Mouse (Mus musculus) 3T3-L1 (cell line): Measurements from ENCODE around the gene Shroom3.

ENCODE experiments used
- DNase-seq: peaks from one replicate; pipeline ENCODE4 v3.0.0-alpha.2; 2015; ENCODE audit warnings: low read depth, low spot score

The Shroom3 gene

DNA sequence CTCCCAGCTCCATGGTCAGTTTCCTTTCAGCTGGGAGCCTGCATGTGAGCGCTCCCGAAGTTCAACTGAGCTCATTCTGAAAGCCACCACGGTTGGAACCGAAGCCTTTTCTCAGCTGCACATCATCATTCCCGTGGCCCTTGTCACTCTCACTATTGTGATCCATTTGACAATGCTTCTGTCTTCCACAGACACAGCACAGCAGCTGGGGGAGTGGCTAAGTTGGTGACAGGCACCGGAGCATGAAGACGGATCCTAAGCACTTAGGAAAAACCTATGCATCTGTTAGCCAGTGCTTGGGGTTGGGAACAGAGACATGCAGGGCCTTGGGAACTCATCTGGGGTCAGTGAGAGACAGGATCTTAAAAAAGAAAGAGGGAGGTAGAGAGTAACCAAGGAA is 121.1 kb downstream of the Shroom3 start:
- DNase-seq = no peak

DNA sequence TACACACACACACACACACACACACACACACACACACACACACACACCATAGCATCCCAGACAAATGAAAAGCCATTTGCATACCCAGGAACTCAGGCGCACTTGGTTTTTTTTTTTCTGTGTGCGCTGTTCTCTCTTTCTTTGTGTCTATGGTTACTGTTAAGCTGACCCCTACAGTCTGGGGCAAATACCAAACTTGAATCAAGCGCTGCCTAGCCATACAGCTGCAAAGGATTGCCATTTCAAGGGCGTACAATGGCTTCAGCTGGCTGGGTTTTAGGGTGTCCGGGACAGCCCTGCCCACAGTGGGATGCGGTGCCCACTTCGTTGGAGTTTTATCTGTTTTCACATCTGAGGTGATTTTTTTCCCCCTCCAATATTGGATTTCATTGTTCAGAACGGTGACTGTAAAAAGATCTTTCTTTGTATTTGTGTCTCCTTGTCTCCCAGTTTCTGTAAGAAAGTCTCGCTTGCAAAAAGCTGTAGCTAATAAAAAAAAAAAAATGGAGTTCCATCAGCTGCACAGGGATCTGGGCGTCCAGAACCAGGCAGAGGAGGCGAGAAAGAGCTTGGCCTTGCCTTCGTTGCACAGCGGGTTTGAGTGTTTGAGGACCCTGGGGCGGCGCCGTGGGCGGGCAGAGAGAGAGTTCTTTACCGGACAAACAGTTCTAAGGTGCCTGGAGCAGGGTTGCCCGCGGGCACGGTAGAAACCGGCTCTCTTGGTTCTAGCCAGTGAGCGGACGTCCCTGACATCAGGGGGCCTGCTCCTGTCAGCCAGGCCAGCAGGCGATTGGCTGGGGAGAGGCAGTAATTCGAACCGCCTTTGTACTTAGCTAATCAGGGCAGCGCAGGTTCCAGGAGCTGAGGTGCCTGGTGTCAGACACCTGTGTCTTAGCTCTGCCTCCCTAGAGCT is 125.5 kb downstream of the Shroom3 start:
- no peak for DNase-seq

DNA sequence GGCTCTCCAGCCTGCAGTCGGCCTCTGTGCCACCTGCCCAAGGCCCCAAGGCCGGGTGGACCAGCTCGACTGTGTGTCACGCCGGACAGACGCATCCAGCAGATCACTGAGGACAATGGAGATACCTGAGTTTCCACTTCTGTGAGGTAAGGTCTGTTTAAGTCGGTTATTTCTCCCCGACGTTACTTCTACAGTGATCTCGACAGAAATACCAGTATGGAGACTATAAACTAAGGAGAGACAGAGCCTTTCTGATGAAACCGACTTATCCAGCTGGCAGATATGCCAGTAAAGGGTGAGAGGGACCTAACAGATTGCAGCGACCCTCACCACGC is 126.1 kb downstream of the Shroom3 start:
- DNase-seq = no peak

DNA sequence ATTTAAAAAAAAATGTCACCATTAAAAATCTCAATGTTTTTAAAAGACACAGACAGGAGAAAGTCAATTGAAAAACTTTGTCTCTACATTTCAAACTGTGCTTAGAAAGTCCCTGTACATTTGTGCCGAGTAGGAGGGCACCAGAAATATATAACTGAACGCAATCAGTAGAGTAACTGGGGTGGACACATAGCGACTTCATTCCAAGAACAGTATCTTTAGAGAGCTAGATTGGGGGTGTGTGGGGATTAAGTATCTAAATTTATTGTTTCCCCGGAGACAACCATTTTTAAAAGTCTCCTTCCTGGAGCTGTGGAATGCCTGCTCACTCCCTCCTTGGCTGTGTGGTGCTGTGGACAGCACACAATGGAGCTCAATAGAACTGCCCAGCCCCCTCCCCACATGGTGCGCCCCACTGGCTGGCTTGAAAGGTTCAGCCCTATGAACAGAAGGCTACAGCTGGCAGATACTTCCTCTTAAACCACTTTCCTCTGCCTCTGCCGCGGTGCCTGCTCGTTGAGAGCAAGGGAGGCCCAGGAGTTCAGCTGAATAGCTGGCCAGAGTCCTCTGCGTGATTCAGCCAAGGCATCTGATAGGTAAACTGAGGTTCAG is 127.8 kb downstream of the Shroom3 start:
- no peak for DNase-seq

DNA sequence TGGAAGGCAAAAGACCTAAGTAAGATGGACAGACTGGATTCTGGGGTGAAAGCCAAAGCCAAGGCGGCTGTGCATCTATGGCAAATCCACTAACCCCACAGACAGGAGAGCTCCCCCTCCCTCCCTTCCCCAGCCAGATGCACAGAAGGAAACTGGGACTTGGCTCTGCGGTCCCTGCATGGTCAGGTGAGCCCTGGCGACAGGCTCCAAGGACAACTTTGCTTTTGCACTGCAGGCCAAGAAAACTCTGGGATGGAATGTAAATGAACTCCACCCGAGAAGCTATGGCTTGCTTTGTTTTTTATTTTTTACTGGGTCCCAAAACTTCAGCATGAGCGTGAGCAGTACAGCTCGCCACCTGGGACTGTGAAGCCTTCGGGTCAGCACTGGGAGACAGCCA is 128.5 kb downstream of the Shroom3 start:
- DNase-seq = peak; percentile 9

DNA sequence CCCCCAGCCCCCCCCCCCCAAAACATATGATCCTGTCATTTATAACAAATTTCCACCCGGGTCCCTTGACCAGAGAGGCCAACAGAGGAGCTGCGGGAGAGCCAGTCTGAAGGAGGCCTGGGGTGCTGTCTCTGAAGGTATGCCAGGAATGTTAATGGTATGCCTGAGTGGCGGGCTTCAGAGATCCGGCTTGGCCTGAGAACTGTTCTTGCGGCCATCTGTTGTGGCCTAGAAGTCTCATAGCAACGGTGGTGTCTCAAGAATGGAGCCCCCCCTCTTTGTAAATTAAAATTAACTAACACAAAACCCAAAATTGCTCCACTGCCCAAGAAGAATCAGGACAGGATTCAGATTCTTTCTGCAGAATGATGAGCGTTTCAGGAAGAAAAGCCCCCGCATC is 129.7 kb downstream of the Shroom3 start:
- peak; percentile 77 for DNase-seq

DNA sequence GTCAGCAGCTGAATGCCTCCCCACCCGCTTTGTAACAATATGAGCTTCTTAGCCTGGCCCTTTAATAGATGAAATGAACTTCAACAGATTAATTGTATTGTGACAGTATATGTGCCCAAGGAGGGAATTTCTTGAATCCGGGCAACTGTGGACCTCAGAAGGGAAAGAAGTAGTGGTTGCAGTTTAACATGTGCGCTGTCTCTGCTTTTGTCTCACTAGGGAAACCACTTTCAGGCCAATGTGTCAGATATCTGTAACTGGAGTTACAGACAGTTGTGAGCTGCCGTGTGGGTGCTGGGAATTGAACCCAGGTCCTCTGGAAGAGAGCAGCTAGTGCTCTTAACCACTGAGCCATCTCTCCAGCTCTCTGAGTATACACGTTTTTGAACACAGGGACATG is 130.3 kb downstream of the Shroom3 start:
- peak; percentile 3 for DNase-seq

DNA sequence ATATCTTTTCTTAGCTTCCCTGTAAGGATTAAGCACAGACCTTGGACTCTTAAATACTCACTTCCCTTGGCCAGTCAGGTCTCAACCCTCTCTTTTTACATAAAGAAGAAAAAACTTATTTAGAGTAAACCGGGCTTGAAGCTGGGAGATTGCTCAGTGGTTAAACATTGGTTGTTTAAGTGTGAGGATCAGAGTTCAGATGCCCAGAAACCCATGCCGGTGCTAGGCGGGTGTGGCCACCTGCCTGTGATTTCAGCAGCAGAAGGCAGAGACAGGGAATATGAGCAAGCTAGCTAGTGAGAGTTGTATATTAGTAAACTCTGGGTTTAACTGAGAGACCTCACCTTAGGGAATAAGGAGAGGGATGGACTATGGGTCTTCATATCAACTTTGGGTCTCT is 131.4 kb downstream of the Shroom3 start:
- DNase-seq = no peak

DNA sequence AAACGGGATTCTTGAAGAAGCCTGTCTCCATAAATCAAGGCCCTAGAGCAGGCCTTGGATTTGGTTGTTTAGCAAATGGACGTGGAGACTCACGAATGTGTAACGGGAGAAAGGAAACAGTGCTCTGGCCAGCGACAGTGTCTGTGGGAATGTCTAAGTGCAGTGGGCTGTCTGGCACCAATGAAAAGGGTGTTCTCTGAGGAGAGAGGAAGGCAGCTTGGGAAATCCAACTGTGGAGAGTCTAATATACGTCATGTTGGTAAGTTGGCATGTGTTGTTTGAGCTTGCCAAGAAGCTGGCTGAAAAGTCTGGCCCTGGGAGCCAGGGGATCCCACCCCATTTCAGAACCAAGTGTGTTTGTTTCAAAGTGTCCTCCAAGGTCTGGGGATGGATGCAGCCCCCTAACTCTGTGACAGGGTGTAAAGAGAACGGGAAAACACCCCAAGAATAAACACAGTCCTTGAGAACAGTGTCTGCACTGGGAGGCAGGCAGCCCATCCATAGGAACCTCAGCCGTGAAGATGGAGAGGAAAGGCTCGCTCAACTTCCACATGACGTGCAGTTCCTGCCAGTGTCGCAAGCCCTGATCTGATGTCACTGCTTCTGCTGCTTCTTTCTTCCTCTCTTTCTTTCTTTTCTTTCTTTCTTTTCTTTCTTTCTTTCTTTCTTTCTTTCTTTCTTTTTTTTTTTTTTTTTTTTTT is 134.0 kb downstream of the Shroom3 start:
- DNase-seq = no peak

DNA sequence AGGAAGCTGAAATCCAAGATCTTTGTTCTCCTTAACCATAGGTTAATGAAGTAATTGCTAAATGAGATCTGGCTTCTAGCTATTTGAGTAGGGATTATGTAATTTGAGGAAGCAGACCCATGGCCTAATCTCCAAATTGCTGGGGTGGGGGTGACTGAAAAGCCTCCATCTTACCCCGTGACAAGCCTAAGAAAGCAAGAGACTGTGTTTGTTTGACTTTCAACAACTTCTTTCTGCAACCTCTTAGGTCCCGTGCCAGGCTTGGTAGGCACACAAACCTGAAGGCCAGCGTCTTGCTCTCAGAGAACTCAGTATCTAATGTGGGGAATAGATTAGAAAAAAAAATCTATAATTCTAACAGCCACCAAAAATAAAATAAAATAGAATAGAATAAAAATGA is 138.1 kb downstream of the Shroom3 start:
- no peak for DNase-seq

DNA sequence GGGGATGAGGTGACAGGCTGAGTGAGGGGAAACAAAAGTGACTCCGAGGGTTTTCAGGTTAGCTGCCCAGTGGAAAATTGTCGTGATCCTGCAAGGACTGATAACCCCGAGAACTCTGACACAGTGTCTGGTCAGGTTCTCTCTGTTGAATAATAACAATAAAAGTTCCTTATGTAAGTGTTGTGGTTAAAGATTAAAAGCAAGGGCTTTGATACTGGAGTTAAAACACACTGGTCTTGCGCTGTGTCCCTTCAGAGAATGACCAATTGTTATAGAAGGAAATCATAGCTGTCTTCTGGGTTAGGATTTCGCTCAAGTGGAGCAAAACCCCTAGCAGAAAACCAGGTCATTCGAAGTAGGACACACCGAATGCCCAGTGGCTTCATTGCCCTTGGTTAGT is 140.3 kb downstream of the Shroom3 start:
- DNase-seq = no peak

DNA sequence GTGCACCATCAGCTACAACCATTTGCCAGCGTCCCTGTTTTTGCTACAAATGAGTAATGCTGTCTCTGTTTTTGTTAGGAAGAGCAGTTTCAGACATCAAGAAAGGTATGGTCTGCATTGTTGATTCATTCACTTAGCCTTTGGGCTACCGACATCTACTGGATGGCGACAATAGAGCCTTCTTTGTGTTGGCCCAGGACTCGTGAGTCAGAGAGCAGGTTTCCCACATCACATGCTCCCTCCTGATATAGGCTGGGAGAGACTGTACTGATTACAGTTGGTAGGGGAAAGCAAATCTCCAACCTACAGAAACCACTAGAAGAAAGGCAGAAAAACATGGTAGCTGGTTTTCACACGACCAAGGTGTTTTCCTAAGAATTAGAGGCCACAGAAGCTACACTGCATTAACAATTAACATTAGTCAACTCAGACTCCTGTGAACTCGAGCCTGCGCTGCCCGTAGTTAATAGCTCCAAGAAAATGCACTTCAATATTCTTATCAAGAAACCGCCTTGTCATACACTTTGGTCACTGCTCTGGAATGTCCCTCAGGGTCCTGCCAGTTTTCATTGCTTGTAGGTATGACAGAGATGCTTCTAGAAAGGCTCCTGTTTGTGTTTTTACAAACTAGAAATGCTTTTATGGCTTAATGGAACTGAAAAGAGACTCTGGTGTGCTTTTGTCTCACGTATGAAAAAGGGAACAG is 141.2 kb downstream of the Shroom3 start:
- DNase-seq = peak; percentile 35

DNA sequence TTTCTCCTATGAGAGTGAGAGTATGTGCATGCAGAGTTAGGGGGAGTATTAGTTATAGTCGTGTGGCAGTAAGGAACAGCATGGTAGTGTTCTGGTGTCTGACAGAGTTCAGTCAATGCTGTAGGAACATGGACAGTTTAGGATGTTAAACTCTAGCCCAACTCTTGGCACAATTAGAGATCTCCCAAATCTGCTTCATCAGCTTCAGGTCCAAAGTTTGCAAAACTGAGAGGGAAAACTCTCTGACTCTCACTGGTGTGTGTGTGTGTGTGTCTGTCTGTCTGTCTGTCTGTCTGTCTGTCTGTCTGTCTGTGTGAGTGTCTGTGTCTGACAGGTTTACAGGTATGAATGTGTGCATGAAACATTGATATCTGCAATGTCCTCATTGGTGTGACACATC is 147.2 kb downstream of the Shroom3 start:
- DNase-seq = no peak

DNA sequence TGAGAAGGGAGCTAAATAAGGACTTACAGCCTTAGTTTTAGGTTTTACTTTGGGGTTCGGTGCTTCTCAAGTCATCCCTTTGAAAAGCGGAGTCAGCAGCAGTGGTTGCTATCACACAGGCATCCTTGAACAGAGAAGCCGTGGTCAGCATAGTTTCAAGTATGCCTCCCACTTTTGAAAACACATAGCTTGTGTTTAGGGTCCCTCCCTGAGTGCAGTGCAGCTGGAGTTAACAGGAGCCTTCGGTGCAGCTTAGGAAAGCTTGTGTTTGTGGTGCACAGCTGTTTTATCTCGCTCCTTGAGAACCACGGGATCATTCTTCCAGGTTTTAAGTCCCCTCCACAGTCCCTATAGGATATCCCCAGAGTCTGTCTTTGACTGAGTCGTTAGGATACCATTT is 151.3 kb downstream of the Shroom3 start:
- no peak for DNase-seq

DNA sequence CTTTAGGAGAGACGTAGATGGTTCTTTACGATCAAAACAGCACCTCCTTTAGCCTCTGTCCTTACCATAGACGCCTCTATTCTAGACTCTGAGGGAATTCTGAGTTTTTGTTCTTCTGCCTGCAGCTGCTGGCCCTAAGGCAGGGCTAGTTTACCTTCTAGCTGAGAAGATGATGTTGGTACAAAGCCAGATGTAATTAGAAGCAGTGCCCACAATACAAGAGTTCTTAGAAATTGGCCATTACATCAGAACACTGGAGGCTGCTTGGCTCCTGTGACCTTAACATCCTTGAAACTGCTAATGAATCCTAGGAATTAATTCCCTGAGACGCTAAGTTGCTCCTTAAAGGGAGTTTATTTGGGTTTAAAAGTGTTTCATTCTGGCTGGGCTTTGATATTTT is 154.1 kb downstream of the Shroom3 start:
- DNase-seq = no peak

DNA sequence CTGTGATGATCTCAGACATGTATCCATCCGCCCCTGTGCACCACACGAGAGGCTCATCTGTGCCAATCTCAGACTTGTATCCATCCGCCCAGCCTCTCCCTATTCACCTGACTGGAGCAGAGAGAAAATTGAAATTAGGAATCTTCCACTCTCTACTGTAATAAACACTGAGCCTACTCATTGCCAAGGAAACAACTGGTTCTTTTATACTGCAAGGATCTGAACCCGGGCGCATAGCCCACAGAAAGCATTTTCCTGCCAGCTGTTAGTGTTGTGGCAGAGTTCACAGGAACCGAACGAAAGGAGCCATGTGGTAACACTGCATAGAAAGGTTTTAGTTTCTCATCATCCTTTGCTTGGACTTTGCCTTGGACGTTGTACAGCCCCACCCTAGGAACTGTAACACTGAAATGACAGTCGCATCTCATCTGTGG is 155.1 kb downstream of the Shroom3 start:
- DNase-seq = no peak

DNA sequence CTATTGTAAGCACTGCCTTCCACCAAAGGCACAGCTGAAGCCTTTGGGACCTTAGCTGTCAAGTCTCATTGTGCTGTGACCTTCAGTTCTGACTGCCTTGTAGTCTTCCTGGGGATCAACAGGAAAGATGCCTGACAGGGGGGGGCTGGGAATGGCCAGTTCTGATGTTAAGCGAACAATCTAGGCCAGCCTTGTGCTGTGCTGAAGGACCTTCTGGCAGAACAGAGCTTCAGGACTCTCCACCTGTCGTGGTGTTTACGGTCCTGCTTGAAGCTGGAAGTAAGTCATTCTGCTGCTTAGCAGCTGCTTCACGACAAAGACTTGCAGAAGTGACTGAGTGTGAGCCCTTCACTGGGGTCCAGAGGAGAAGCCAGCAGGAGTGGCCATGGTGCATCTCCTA is 156.1 kb downstream of the Shroom3 start:
- DNase-seq = no peak

DNA sequence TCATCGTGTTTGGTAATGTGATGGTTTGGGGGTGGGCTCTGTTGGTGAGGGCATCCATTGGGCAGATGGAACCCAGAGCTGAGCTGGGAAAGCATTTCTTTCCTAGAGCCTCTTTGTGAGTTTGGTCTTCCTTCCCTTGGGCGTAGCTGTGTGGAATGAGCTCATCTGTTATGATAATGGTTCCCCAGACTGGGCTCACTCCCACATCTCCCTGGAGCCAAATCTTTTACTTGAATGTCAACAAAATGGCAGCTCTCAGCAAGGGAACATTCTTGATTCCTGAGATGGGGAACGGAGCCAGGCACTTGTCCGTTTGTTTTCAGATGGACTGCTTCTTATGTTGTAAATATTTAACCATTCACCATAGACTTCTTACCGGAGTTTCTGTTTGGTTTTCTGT is 158.2 kb downstream of the Shroom3 start:
- DNase-seq = peak; percentile 51

DNA sequence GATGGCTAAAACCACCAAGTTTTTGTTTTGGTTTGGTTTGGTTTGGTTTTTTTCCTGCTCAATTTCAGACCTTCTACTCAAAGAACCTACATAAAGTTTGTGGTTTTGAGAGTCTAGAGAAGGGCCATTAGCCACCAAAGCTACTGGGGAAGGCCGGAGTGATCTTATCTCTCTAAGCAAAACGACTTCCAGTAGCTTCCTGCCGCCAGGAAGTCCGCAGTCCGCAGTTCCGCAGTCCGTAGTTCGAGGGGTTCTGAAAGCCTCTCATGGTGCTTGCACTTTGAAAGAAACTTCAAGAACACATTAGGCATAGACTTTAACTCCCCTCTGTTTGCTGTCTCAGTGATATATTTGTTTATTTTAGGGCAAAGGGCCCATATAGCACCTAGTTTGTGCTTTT is 159.2 kb downstream of the Shroom3 start:
- DNase-seq = no peak

DNA sequence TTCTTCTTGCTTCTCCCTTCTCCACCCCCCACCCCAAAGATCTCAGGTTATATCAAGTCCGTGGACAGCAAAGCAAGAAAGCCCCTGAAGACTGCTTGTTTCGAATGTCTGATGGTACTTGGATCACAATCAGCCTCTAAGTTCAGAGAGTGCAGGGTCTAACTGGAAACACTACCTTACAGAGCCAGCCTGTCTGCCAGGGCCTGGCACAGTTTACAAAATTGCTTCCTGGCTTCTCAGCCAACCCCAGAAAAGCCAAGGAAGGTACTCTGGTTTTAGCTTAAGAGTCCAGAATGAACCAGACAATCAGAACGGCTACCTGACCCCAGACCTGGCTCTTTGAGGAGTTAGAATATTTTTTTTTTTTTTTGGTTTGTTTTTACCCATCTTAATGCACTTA is 159.6 kb downstream of the Shroom3 start:
- DNase-seq = no peak

DNA sequence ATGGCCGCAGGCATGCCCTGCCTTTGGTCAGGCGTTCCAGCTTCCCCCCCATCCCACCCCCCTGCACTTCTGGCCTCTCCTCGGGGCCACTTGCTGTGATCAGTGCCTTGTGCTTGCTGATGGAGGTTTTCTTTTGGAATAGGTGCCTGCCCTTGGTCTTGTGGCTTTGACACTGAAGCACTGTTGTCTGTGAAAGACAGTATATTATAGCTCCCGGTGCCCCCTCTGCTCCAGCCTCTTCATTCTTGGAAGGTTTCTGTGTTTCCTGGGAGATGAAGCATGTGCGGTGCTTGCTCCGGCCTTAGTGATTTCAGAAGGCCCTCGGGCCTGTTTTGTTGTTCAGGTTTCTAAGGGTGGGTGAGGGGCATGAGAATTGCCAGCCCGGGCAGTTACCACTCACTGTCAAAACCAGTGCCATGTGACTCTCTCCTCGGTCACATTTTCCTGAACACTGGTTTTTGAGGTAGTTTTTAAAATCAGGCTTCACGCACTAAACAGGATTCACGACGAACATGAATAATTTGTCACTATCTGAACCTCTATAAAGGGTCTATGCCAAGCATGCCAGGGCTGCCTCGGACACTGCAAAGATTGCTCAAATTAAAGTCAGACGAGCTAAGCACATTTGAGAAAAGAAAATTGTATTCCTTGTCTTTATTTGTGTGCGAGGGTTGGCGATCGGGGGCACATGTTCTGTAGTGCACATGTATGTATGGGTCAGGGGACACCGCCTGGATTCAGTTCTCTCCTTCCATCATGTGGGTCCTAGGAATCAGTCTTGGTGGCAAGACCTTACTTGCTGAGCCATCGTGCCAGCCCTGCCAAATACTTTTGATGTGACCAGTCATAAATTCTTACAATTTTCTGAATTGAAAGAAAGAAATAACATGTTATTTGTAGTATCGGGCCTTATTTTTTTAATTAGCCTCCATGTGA is 160.9 kb downstream of the Shroom3 start:
- DNase-seq = no peak
